Mouse (Mus musculus): Measurements from ENCODE around the gene Cpne5. TPM values are rescaled to one million over a fixed set of nuclear protein-coding genes. Genes with fewer than 3 reads are reported as not detected.

Cpne5 gene
- polyA plus RNA-seq, 1 experiment from 2014 or later: 0.27 TPM

DNA sequence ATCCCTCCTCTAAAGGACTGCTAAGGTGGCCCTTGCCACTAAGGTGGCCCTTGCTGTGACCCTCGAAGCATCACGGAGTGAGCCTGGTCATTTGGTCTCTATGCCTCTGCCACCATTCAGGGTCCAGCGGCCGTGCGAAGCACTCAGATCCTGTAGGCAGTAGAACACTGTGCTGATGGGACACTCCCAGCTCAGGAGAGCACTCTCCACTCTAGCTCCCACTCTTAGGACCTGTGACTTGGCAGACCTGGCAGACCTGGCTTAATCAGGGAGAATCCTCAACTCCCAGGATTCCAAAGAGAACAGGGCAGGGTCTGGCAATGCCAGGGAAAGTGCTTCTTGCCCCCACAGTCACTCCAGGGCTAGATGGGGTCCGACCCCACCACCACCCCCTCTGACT is 58.0 kb downstream of the Cpne5 start:
- no peak overlapping the region for H3K4me3 ChIP-seq (replicated peaks)
- H3K27ac ChIP-seq: no peak overlapping the region
- H3K27me3 ChIP-seq: no peaks in the 10 kb centered on the region
- no peak overlapping the region for H3K9ac ChIP-seq
- no peaks in the 10 kb centered on the region for H3K9me3 ChIP-seq (replicated peaks)
- H3K4me1 ChIP-seq (replicated peaks): peaks cover 8% of the 10 kb centered on the region; the same call in 1 of the 2 replicates
- H3K36me3 ChIP-seq: no peaks in the 10 kb centered on the region
- no peak for DNase-seq
- ATAC-seq (ENCODE audit: low read depth): no peak
- WGBS (ENCODE audit: insufficient replicate concordance): 77% methylated on average over 6 of the region's 6 CpGs
- no peak overlapping the region for H3K4me2 ChIP-seq

DNA sequence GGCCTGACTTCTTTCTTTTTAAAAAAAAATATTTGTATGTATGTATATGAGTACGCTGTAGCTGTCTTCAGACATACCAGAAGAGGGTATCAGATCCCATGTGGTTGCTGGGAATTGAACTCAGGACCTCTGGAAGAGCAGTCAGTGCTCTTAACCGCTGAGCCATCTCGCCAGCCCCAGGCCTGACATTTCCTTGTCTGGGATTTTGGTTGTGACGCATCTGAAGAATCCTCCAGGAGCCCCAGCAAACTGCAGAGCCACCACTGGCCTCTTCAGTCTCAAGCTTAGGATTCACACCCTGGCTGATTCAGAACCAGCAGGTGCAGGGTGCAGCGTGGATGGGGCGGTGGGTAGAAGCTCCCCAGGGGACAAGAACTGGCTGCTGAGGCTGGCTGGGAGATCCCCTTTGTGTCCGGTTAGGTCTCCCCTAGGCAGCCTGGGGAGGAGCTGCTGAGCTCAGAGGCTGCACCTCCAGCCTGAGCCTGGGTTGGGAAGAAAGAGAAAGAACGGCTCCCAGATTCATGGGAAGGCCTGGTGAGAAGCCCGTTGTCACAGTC is 59.4 kb downstream of the Cpne5 start:
- H3K4me2 ChIP-seq: no peak overlapping the region
- no peak for ATAC-seq (ENCODE audit: low read depth)
- DNase-seq: no peak
- H3K9me3 ChIP-seq (replicated peaks): no peaks in the 10 kb centered on the region
- no peak overlapping the region for H3K9ac ChIP-seq
- no peaks in the 10 kb centered on the region for H3K27me3 ChIP-seq
- no peak overlapping the region for H3K27ac ChIP-seq
- peaks cover 8% of the 10 kb centered on the region; the same call in 1 of the 2 replicates for H3K4me1 ChIP-seq (replicated peaks)
- WGBS (ENCODE audit: insufficient replicate concordance): 67% methylated on average over 9 of the region's 9 CpGs
- H3K4me3 ChIP-seq (replicated peaks): no peak overlapping the region
- no peaks in the 10 kb centered on the region for H3K36me3 ChIP-seq

DNA sequence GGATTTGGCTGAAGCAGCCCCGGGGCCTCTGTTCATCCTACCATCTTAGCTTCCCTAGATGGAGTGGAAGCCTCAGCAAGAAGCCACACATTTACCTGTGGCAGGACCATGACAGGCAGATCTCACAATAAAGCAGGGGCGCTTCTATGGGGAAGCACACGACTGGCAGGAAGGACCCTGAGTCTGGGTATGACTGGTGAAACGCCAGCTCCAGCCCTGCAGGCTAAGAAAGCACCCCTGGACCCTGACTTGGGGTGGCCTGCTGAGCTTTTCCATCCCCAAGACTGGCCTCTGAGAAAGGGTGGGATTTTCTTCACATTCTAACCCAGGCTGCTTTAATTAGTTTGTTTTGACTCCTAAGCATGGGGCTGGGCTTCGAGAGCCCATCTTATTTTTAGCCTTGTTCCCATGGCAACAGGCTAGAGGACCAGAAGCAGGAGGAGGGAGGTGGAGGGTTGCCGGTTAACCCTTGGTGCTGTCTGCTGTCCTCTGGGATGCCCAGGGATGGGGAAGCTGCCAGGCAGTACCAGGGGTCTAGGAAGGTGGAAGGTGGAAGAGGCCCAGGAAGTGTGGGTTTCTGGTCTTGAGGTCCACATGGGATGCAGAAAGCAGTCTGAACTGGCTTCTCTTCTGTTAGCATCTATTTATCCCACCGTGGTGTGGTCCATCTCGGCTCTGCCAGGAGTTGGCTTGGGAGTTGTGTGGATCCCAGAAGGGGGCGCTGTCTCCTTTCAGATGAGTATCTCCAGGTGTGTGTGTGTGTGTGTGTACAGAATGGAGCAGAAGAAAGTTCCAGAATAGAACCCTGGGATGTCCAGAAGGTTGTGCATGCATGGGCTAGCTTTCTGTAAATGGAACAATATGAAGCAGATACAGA is 61.3 kb downstream of the Cpne5 start:
- 22% methylated on average over 9 of the region's 9 CpGs for WGBS (ENCODE audit: insufficient replicate concordance)
- no peak overlapping the region for H3K4me3 ChIP-seq (replicated peaks)
- H3K4me2 ChIP-seq: no peak overlapping the region
- no peak overlapping the region for H3K27ac ChIP-seq
- no peak for DNase-seq
- no peaks in the 10 kb centered on the region for H3K36me3 ChIP-seq
- H3K9ac ChIP-seq: no peak overlapping the region
- H3K27me3 ChIP-seq: no peaks in the 10 kb centered on the region
- no peak for ATAC-seq (ENCODE audit: low read depth)
- peaks cover 10% of the 10 kb centered on the region for H3K4me1 ChIP-seq (replicated peaks)
- no peaks in the 10 kb centered on the region for H3K9me3 ChIP-seq (replicated peaks)

DNA sequence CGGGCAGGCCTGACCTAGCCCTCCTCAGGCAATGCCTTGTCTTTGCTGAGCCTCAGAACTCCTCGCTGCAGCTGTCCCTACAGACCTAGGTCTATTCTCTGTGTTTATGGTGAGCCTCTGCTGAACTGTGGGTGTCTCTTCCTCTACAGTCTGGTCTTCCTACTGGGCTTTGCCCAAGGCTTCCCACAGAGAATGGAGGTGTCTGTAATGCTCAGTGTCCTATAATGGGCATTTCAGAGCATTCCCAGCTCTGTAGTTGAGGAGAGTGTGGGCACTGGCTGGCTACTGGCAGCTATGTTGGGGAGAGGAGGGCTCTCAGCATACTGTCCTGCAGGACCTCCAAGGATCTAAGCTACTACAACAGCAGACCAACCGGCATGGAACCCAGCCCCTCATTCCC is 62.3 kb downstream of the Cpne5 start:
- WGBS (ENCODE audit: insufficient replicate concordance): 39% methylated on average over 3 of the region's 3 CpGs
- Histone ChIP-seq H3K27ac (no peak overlapping the region), H3K36me3 (no peaks in the 10 kb centered on the region), H3K4me1 (replicated peaks) (peaks cover 12% of the 10 kb centered on the region), H3K9ac (no peak overlapping the region), H3K4me2 (no peak overlapping the region), H3K27me3 (no peaks in the 10 kb centered on the region), H3K4me3 (replicated peaks) (no peak overlapping the region), H3K9me3 (replicated peaks) (no peaks in the 10 kb centered on the region)
- no peak for ATAC-seq (ENCODE audit: low read depth)
- DNase-seq: no peak

DNA sequence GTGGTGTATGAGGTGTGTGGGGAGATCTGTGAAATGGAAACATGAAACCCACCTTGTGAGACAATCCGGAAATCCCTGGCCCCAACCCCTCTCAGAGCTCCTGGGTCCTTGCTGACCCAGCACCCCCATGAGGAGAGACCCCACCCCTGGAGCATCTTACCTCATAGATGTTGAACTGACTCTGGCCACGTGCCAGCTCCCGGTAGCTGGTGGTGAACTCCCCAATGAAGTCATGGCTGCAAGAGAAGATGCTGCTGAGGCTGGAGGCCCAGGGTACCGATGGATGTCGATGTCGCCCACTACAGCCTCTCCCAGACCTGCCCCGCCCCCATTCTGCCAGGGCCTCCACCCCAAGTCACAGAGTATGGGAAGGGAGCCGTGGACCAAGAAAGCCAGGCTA is 64.8 kb downstream of the Cpne5 start:
- ATAC-seq (ENCODE audit: low read depth) (no peak), DNase-seq (no peak)
- Histone ChIP-seq H3K9me3 (replicated peaks) (no peaks in the 10 kb centered on the region), H3K4me2 (no peak overlapping the region), H3K9ac (no peak overlapping the region), H3K4me1 (replicated peaks) (peaks cover 12% of the 10 kb centered on the region), H3K4me3 (replicated peaks) (no peak overlapping the region), H3K27me3 (no peaks in the 10 kb centered on the region), H3K27ac (no peak overlapping the region), H3K36me3 (no peaks in the 10 kb centered on the region)
- 69% methylated on average over 8 of the region's 8 CpGs for WGBS (ENCODE audit: insufficient replicate concordance)

DNA sequence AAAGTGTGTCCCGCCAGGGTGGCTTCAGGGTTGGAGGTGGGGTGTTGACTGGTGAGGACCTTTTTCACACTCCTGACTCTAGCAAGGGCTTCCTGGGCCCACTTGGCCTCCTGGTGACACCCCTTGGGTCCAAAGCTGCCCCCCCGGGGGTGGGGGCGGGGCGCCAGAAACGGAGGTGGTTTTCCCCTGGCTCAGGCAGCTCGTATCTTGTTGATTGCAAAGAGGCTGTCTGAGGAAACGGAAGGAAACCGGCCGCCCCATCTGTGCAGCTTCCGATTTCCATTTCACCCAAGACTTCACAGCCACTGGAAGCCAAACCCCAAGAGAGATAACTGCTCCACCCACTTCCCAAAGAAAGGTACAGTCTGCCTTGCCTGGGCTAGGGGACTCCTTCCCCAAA is 65.9 kb downstream of the Cpne5 start:
- no peak overlapping the region for H3K4me3 ChIP-seq (replicated peaks)
- DNase-seq (peak; percentile 36), ATAC-seq (ENCODE audit: low read depth) (no peak)
- H3K27me3 ChIP-seq: no peaks in the 10 kb centered on the region
- peaks cover 12% of the 10 kb centered on the region for H3K4me1 ChIP-seq (replicated peaks)
- peak overlapping the region; percentile 21; the same call in 1 of the 2 replicates for H3K4me2 ChIP-seq
- no peak overlapping the region for H3K27ac ChIP-seq
- no peaks in the 10 kb centered on the region for H3K9me3 ChIP-seq (replicated peaks)
- no peaks in the 10 kb centered on the region for H3K36me3 ChIP-seq
- WGBS (ENCODE audit: insufficient replicate concordance): 9% methylated on average over 10 of the region's 10 CpGs
- peak overlapping the region; percentile 0; the same call in 1 of the 2 replicates for H3K9ac ChIP-seq

DNA sequence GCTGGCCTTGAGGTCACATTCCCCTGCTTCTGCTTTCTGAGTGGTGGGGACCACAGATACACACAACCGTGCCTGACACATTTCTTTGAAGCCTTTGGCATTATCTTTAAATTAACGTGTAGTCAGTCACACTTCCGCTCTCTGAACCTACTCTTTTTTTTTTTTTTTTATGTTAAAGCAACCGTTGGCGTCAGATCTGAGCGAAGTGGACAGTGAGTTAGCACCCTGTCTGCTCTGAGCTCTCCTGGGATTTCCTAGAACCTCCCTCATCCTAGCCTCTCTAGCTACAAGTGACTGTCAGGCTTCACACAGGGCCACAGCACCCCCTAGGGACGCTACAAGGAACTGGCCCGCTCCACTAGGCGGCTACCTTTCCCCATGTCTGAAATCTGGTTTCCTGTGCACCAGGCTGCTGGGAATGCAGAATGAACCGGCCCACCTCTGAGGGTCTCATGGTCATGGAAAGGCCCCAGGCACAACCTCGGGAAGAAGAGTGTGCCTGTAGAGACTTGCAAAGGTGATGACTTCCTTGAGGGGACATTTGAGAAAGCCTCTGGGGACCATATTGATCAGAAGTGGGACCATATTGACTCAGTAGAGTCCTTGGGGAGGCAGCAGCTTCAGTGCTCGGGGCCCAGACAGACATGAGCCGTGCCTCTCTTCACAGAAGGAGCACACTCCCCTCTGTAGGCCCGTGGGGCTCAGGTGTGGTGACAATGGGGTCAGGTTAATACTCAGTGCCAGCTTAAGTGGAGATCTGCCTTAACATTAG is 66.8 kb downstream of the Cpne5 start:
- no peak overlapping the region for H3K27ac ChIP-seq
- ATAC-seq (ENCODE audit: low read depth): no peak; the same call in 1 of the 2 replicates

DNA sequence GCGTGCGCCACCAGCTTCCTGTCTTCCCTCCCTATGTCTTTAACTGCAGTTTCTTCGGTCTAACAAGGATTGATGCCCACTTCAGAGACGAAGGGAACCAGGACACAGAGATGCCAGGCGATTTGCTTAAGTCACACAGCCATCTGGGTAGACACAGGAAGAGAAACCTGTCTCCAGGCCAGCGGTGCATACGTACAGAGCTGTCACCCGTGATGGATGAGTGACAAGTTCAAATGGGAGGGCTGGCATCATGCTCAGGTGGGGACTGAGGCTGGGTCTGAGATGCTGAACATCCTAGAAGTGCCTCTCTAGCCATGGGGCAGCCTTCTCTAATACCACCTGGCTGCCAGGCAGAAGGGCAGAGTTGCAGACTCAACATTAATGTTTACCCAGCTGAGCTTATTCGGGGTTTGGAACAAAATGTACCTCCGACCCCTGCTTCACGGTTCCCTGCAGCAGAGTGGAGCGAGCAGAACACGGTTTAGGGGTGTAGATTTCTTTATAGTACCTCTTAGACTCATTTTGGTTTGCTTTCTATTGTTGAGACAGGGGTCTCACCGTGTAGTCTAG is 67.5 kb downstream of the Cpne5 start:
- Histone ChIP-seq H3K9me3 (replicated peaks) (no peaks in the 10 kb centered on the region), H3K4me3 (replicated peaks) (no peak overlapping the region), H3K9ac (no peak overlapping the region), H3K4me1 (replicated peaks) (peaks cover 22% of the 10 kb centered on the region), H3K36me3 (no peaks in the 10 kb centered on the region), H3K27ac (no peak overlapping the region), H3K4me2 (no peak overlapping the region), H3K27me3 (no peaks in the 10 kb centered on the region)
- no peak for ATAC-seq (ENCODE audit: low read depth)
- no peak for DNase-seq
- WGBS (ENCODE audit: insufficient replicate concordance): 51% methylated on average over 14 of the region's 14 CpGs

More for the DNA sequence above, 66.8 kb downstream of the Cpne5 start:
- no peak overlapping the region for H3K4me3 ChIP-seq (replicated peaks)
- H3K4me1 ChIP-seq (replicated peaks): peaks cover 15% of the 10 kb centered on the region
- H3K36me3 ChIP-seq: no peaks in the 10 kb centered on the region
- no peak overlapping the region for H3K9ac ChIP-seq
- H3K4me2 ChIP-seq: no peak overlapping the region
- H3K9me3 ChIP-seq (replicated peaks): no peaks in the 10 kb centered on the region
- H3K27me3 ChIP-seq: no peaks in the 10 kb centered on the region
- 5% methylated on average over 14 of the region's 14 CpGs for WGBS (ENCODE audit: insufficient replicate concordance)
- peak; percentile 55 for DNase-seq

DNA sequence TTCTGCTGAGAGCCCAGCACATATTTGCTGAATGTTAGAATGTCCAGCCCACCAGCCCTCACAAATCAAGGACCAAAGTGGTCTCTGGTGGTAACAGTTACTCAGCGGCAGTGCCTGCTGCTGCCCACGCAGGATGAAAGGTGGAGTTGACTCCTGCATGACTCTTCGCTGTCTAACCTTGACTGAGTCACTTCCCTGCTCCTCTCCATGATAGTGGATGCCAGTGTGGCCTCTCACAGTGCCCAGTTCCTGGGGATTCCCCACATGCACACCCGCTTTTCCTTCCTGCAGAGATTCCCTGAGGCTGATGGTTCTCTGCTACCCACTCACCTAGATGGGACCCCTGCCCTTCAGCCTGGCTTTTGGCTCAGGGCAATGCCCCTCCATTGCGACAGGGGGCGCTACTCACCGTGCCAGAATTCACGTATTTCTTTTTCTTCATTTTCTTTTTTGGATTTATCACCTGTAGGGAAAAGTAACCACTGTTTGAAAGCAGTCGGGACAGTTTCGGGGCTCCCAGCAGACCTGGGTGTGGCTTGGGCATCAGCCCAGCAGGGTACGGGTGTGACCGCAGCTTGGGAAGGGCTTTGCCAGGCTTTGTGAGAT is 68.9 kb downstream of the Cpne5 start:
- Histone ChIP-seq H3K36me3 (no peaks in the 10 kb centered on the region), H3K4me3 (replicated peaks) (no peak overlapping the region), H3K9ac (no peak overlapping the region), H3K27ac (no peak overlapping the region), H3K4me1 (replicated peaks) (peaks cover 36% of the 10 kb centered on the region), H3K27me3 (0 out of 2 replicates have a peak, but pooled peaks cover 4% of the 10 kb centered on the region), H3K9me3 (replicated peaks) (no peaks in the 10 kb centered on the region), H3K4me2 (no peak overlapping the region)
- ATAC-seq (ENCODE audit: low read depth) (no peak), DNase-seq (no peak)
- WGBS (ENCODE audit: insufficient replicate concordance): 61% methylated on average over 12 of the region's 12 CpGs

DNA sequence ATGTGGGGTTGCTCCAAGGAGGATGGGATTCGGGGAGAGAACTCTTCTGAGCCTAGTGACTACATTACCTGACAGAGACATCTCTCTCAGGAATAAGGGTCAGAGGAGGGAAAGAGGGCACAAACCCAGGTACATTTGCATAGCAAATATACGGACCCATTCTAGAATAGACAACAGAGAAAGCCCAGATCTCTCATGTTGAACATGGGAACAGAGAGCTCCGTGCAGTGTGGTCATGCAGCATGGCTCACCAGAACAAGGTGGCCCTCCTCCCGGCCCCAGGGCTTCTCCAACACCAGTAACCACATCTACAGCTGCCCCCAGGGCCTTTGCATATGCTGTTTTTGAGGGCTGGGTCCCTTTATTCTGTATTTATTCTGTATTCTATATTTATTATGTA is 69.5 kb downstream of the Cpne5 start:
- Histone ChIP-seq H3K4me3 (replicated peaks) (no peak overlapping the region), H3K4me2 (no peak overlapping the region), H3K27ac (no peak overlapping the region), H3K9ac (no peak overlapping the region), H3K36me3 (no peaks in the 10 kb centered on the region), H3K4me1 (replicated peaks) (peaks cover 38% of the 10 kb centered on the region), H3K9me3 (replicated peaks) (no peaks in the 10 kb centered on the region), H3K27me3 (0 out of 2 replicates have a peak, but pooled peaks cover 4% of the 10 kb centered on the region)
- DNase-seq (no peak), ATAC-seq (ENCODE audit: low read depth) (no peak)
- WGBS (ENCODE audit: insufficient replicate concordance): 58% methylated on average over 4 of the region's 4 CpGs

DNA sequence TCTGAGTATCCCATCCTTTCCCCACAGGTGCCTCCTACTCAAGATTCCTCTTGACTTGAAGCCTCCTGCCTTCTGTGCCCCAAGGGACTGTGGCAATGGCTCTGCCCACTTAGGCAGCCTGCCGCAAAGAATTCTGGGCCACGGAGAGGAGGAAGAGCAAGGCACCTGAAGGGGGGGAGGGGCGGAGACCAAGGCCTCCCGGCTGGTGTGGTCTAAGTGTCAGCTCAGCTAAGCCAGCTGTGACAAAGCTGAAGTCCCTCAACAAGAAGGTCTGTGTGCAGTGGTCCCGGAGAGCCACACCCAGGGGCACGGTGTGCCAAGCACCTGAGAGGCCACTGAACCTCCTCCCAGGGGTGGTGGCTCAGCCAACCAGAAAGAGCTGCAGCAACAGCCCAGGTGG is 70.6 kb downstream of the Cpne5 start:
- H3K9ac ChIP-seq: no peak overlapping the region
- H3K27ac ChIP-seq: no peak overlapping the region
- H3K4me2 ChIP-seq: no peak overlapping the region
- 47% methylated on average over 6 of the region's 6 CpGs for WGBS (ENCODE audit: insufficient replicate concordance)
- ATAC-seq (ENCODE audit: low read depth): no peak
- DNase-seq: no peak
- H3K27me3 ChIP-seq: 0 out of 2 replicates have a peak, but pooled peaks cover 4% of the 10 kb centered on the region
- no peak overlapping the region for H3K4me3 ChIP-seq (replicated peaks)
- H3K36me3 ChIP-seq: no peaks in the 10 kb centered on the region
- no peaks in the 10 kb centered on the region for H3K9me3 ChIP-seq (replicated peaks)
- H3K4me1 ChIP-seq (replicated peaks): peaks cover 37% of the 10 kb centered on the region
